Mouse (Mus musculus) kidney, adult 2 months (tissue): ENCODE measurements around the gene Wwox. TPM values are rescaled to one million over a fixed set of nuclear protein-coding genes. Genes with fewer than 3 reads are reported as not detected.

Source experiments
- DNase-seq: peaks from one replicate; pipeline ENCODE4 v3.0.0; 2021
- H3K27ac ChIP-seq: fragments of 200-500 bp; 2 replicates; pipeline ENCODE4 v1.5.1; 2012; ENCODE audit warnings: low read depth, low read length, control low read depth, inconsistent platforms; ENCODE audit not compliant: insufficient read depth
- H3K27me3 ChIP-seq: fragments of 200-500 bp; replicated peaks from 2 replicates; pipeline ENCODE4 v1.6.1; 2012; ENCODE audit warnings: mild to moderate bottlenecking, moderate library complexity, low read length, inconsistent platforms; ENCODE audit not compliant: control insufficient read depth, insufficient read depth
- H3K36me3 ChIP-seq: fragments of 200-500 bp; 2 replicates; pipeline ENCODE4 v1.6.1; 2012; ENCODE audit warnings: mild to moderate bottlenecking, moderate library complexity, low read length, inconsistent platforms; ENCODE audit not compliant: control insufficient read depth, insufficient read depth
- H3K4me1 ChIP-seq: fragments of 200-500 bp; 2 replicates; pipeline ENCODE4 v1.6.1; 2011; ENCODE audit warnings: low read length; ENCODE audit not compliant: control insufficient read depth, insufficient read depth
- H3K4me3 ChIP-seq: fragments of 200-500 bp; 2 replicates; pipeline ENCODE4 v1.5.1; 2011; ENCODE audit warnings: mild to moderate bottlenecking, low read depth, low read length, control low read depth; ENCODE audit not compliant: insufficient read depth
- CTCF ChIP-seq: fragments of 200-500 bp; conservative IDR thresholded peaks from 2 replicates; pipeline ENCODE4 v1.5.1; 2011; ENCODE audit warnings: low read depth, mild to moderate bottlenecking, control low read depth, low read length, moderate library complexity, mixed read lengths; ENCODE audit not compliant: insufficient read depth, insufficient read length
- POLR2A ChIP-seq: fragments of 200-500 bp; IDR thresholded peaks from one replicate; pipeline ENCODE4 v1.6.1; 2011; ENCODE audit warnings: low read depth, low read length, control low read depth
- WGBS: fragments of 180-500 bp; shearing (Covaris S2); methylation state at CpG from one replicate; pipeline ENCODE4 v1.1.7; 2018; 5-methylcytosine and 5-hydroxymethylcytosine counted together
- polyA plus RNA-seq: library from polyadenylated mRNA; depleted of rRNA; stranded (reverse); fragments of >200 nt; gene quantifications from 2 replicates; pipeline ENCODE4 v1.2.3, GENCODE M21; 2012

The Wwox gene
- polyA plus RNA-seq, 1 experiment, result 15.3 TPM

GRCm38 (mm10) chr8:115159208-115159607, 719.8 kb downstream of the Wwox start:
- H3K4me3 ChIP-seq, result peak overlapping the region; percentile 52
- TF ChIP-seq CTCF (no peak), POLR2A (no peak)
- H3K27ac ChIP-seq, result no peak overlapping the region
- 5% methylated on average over 18 of the region's 18 CpGs for WGBS
- H3K27me3 ChIP-seq, result no peaks in the 10 kb centered on the region
- no peaks in the 10 kb centered on the region for H3K4me1 ChIP-seq
- H3K36me3 ChIP-seq, result no peaks in the 10 kb centered on the region
- peak; percentile 42 for DNase-seq

GRCm38 (mm10) chr8:115159711-115160374, 720.4 kb downstream of the Wwox start:
- no peaks in the 10 kb centered on the region for H3K27me3 ChIP-seq
- WGBS, result 2% methylated on average over 22 of the region's 22 CpGs
- H3K27ac ChIP-seq, result no peak overlapping the region
- peak overlapping the region; percentile 52 for H3K4me3 ChIP-seq
- H3K36me3 ChIP-seq, result no peaks in the 10 kb centered on the region
- TF ChIP-seq CTCF (no peak; the same call in 1 of the 2 replicates), POLR2A (no peak)
- DNase-seq, result peak; percentile 55
- no peaks in the 10 kb centered on the region for H3K4me1 ChIP-seq

- no peaks in the 10 kb centered on the region for H3K36me3 ChIP-seq
- no peaks in the 10 kb centered on the region for H3K27me3 ChIP-seq
- no peaks in the 10 kb centered on the region for H3K4me1 ChIP-seq
- TF ChIP-seq POLR2A, result no peak
- no peak for TF ChIP-seq CTCF
- WGBS, result 84% methylated on average over 5 of the region's 5 CpGs
- peak overlapping the region; percentile 52 for H3K4me3 ChIP-seq
- DNase-seq, result no peak
- no peak overlapping the region for H3K27ac ChIP-seq
Measured at GRCm38 (mm10) chr8:115160407-115160806, 721.0 kb downstream of the Wwox start.

GRCm38 (mm10) chr8:115161520-115161919, 722.1 kb downstream of the Wwox start:
- Histone ChIP-seq H3K36me3 (no peaks in the 10 kb centered on the region), H3K4me1 (no peaks in the 10 kb centered on the region), H3K27me3 (no peaks in the 10 kb centered on the region), H3K4me3 (no peak overlapping the region), H3K27ac (no peak overlapping the region)
- DNase-seq, result no peak
- TF ChIP-seq CTCF, result no peak
- no peak for TF ChIP-seq POLR2A
- WGBS, result 80% methylated on average over 9 of the region's 9 CpGs

- WGBS, result 23% methylated on average over 13 of the region's 13 CpGs
- no peak overlapping the region for H3K27ac ChIP-seq
- H3K4me1 ChIP-seq, result no peaks in the 10 kb centered on the region
- no peaks in the 10 kb centered on the region for H3K27me3 ChIP-seq
- no peak overlapping the region for H3K4me3 ChIP-seq
- TF ChIP-seq POLR2A (no peak), CTCF (no peak)
- DNase-seq, result no peak
- H3K36me3 ChIP-seq, result no peaks in the 10 kb centered on the region
Measured at GRCm38 (mm10) chr8:115164872-115165271, 725.4 kb downstream of the Wwox start.

- no peak overlapping the region for H3K27ac ChIP-seq
- no peak overlapping the region for H3K4me3 ChIP-seq
- no peaks in the 10 kb centered on the region for H3K4me1 ChIP-seq
- 79% methylated on average over 14 of the region's 14 CpGs for WGBS
- no peak for DNase-seq
- H3K27me3 ChIP-seq, result no peaks in the 10 kb centered on the region
- no peaks in the 10 kb centered on the region for H3K36me3 ChIP-seq
- TF ChIP-seq CTCF (no peak), POLR2A (no peak)
Measured at GRCm38 (mm10) chr8:115173634-115174081, 734.2 kb downstream of the Wwox start.

- Histone ChIP-seq H3K36me3 (no peaks in the 10 kb centered on the region), H3K27ac (peak overlapping the region; percentile 27; the same call in 1 of the 2 replicates), H3K27me3 (no peaks in the 10 kb centered on the region), H3K4me3 (no peak overlapping the region), H3K4me1 (peaks cover 9% of the 10 kb centered on the region; the same call in 1 of the 2 replicates)
- 73% methylated on average over 6 of the region's 6 CpGs for WGBS
- no peak for TF ChIP-seq POLR2A
- TF ChIP-seq CTCF, result no peak
- no peak for DNase-seq
Measured at GRCm38 (mm10) chr8:115185431-115185964, 746.0 kb downstream of the Wwox start.
